Mouse (Mus musculus): Measurements from ENCODE around the gene Gh. TPM values are rescaled to one million over a fixed set of nuclear protein-coding genes. Genes with fewer than 3 reads are reported as not detected.
"Not testable (repeated sequence)": the region's sequence is repeated elsewhere in the genome, so short reads cannot be mapped to it uniquely, and the experiment has no call there.

Gene Gh
- not detected for total RNA-seq (2021)
- long read RNA-seq, experiment 1 = 0 reads
- long read RNA-seq, experiment 2 = 0 reads

DNA sequence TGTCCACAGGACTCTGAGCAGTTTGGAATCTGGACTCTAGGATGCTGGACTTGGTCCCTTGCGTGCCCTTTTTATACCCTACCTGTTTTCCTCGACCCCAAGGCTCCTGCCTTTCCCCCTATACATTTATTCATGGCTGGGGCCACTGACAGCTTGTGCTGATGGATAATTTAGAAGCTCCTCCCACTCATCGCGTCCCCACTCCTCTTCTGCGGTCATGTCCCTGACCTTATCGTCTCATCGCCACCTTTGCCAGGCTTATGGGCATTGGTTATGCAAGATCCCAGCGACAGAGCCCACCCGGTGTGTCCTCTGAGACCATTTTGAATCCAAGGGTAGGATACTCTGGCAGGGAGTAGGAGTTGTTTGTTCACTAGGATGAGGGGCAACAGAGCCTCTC is at the start of gene Gh:
Gh (minus strand) TSS at position 101 of the 400 bp plus-strand sequence.
- no peak for DNase-seq (ENCODE audit: low spot score in 2 of 2)

DNA sequence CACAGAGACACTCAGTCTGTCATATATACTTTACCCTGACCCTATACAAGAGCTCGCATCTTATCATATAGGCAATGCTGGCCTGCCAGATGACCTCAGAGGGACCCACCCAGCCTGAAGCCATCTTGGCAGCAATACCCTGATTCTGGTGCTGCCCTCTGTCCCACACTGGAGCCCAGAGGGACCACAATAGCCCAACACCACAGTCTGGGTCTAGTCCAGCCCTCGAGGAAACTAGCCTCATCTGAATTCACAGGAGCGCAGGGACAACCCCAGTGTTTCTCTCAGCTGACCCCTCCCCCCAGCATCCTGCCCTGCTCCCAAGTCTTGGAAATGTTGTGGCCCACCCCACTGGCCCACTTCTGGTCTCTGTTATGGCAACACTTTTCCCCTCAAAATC is 49.6 kb upstream of the Gh start:
- DNase-seq (ENCODE audit: low spot score in 2 of 2) = no peak

DNA sequence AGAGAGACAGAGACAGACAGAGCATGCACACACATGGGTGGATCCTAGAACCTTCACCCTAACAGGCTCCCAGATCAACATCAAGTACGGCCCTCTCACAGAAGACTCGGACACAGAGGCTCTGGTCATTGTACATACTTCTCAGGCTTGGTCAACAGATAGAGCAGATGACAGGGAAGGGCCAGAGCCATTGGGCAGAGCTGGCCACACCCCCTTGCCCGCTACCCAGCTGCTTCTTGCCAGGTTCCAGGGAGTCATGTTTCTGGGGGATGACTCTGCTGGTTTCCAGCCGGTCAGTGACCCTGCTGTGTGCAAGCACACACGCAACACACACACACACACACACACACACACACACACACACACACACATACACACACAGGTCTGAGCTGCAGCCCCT is 49.2 kb upstream of the Gh start:
- DNase-seq (ENCODE audit: low spot score in 2 of 2) = no peak

DNA sequence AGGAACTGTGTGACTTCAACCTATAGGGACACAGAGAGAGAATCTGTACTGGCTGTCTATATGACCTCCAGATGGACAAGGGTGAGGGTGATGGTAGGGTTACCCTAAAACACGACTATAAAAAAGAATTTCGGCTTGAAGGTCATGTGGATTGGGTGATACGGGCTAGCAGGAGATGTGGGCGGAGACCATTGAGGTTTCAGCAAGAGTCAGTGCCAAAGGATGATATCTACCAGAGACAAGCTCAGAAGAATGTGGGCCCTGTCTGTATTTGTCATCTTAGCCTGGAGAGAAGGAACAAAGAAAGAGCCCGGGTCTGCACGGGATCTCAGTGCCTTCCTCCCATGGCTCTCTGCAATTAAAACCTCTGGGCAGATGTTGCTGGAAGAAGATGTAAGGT is 48.1 kb upstream of the Gh start:
- no peak for DNase-seq (ENCODE audit: low spot score in 2 of 2)

DNA sequence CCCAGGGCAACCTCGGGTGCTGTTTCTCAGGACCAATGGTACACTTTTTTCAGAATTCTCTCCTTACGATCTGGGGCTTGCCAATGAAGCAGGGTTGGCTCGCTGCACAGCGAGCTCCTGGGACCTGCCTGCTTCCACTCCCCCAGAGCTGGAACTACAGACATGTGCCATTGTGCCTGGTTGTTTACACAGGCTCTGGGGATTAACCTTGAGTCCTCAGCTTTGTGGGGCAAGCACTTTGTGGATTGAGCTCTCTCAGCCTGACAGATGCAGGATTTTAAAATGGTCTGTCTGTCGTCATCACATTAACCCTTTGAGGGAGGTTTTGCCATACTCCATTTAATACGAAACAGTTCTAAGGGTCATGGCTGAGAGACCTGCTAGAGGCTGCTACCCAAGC is 43.2 kb upstream of the Gh start:
- no peak for DNase-seq (ENCODE audit: low spot score in 2 of 2)

DNA sequence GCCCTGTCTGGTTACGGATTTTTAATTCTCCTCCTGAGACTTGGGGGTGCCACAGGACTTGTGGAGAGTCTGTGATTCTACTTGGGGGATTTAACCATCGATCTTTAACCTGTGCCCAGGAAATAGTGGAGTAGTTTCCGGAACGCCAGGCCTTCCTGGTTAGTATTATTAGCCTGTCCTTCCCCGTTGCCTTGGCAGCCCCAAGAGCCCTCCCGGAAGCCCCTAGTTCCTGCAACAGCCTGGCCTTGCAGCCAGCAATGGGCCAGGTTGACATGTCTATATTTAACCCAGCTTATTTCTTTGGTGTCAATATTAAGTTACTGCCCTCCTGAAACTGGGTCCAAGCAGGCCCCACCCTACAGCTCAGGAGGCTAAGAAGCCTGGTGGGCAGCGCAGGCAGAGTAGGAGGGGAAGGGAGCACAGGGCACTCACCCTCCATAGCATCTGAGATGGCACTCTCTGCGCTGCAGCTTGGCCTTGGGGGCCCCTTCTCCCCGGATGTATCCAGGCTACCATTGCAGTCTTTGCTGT is 39.4 kb upstream of the Gh start:
- DNase-seq (ENCODE audit: low spot score in 2 of 2) = no peak

DNA sequence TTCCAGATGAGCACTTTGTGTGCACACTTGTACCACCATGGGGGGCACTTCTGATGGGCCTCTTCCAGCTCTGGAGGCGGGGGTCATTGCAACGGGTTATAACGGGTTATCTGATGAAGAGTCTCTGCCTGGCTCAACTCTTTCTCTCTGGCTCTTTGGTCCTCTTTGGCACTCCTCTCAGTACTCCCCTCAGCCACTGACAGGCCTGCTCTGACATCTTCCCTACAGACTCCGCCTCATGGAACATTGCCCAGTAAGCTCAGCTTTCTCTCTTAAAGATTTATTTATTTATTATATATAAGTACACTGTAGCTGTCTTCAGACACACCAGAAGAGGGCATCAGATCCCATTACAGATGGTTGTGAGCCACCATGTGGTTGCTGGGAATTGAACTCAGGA is 37.7 kb upstream of the Gh start:
- DNase-seq (ENCODE audit: low spot score in 2 of 2) = not testable (repeated sequence)

DNA sequence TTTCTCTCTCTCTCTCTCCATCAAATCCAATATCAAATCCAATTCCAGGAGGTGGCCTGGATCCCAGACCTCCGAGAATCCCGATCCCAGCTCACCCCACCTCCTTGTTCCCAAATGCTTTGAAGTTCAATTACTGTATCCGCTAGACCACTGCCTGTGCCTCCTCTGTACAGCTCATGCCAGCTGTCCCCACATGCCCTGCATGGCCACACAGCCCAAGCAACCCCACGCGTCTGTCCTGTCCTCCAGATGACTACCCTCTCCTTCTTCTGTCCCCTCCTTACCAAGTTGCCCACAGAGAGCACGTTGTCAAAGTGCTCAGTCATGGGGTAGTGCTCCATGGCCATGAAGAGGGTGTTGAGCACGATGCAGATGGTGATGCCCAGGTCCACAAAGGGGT is 37.2 kb upstream of the Gh start:
- DNase-seq (ENCODE audit: low spot score in 2 of 2) = no peak

DNA sequence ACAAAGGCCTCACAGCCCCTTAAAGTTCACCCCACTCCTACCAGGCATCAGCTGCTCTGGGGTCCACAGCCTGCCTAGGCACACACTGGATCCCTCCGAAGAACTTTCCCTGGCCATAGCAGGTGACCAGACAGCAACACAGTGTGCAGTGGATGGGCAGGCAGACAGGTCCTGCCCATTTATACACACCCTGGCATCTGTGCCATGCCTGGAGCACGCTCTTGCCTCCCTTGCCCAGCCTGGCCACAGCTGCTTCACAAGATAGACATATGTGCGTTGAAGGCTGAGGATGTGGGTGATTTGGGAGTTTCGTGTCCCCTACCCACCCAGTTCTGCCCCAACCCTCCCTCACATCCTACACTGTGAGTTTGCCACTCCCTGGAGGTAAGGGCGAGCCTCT is 36.4 kb upstream of the Gh start:
- no peak for DNase-seq (ENCODE audit: low spot score in 2 of 2)

DNA sequence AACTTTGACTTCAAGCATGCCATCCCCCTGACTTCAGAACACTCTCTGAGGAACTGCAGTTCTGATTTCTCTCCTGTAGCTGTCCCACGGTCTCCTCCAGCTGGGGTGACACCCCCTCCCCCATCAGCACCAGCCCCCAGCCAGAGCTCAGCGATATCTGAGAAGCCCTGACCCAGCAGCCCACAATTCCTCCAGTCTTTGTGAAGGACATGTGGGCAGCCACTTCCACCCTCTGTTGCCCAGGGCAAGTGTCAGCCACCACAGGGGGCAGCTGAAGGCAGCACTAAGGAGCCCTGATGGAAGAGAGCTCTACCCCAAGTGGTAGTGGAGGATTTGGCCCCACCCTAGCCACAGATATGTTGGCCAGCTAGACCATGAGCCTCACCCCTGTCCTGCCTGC is 32.4 kb upstream of the Gh start:
- no peak for DNase-seq (ENCODE audit: low spot score in 2 of 2)

DNA sequence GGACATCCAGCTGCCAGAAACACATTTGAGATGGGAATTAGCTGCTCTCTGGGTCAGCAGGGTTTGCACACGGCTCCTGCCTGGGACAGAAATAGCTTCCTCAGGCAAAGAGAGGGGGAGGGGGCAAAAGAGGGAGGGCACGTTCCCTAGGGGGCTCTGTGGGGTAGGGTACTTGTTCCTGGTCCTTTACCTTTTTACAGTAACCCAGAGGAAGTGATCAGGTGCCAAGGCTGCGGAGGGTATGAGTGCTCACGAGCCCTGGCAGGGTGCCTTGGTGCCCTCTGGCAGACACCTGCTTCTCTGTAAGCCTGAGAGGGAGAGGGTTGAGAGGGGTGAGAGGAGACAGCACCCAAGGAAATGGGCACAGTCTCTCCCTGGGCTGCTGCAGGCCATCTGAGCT is 30.8 kb upstream of the Gh start:
- DNase-seq (ENCODE audit: low spot score in 2 of 2) = no peak

DNA sequence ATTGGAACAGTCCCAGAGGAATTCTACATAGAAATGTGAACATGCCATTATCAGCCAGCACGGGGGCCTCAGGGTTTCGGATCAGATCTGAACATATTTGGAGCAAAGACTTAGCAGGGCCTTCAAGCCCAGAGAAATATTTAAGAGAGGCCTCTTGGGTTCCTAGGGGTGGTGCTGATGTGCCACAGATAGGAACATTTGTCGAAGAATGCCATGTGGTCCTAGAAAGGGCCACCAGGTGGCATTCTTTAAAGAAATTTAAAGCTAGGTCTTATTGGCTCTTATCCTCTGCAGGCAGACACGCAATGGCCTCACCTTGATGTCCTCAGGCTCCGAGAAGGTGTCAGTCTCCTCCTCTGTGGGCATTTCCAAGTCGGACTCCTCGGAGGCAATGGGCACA is 28.0 kb upstream of the Gh start:
- DNase-seq (ENCODE audit: low spot score in 2 of 2) = peak in 1 of 2 experiments; percentile 8

DNA sequence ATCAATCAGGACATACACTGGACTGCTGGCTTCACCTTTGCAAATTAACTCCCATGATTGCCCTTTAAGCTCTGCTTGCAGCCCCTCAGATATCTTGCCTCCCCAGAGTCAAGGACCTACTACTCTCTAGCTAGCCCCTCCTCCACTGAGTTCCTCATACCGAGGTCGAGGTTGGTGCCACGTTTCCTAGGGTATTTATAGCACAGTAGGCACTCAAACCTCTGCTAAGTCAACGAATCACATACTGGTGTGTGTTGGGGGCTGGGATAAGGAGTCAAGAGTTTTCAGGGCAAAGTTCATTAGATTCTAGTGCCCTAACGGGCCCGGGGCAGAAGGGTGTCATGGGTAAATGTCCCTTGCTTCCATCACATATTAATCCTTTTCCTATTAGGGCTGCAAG is 27.5 kb upstream of the Gh start:
- DNase-seq (ENCODE audit: low spot score in 2 of 2) = no peak

DNA sequence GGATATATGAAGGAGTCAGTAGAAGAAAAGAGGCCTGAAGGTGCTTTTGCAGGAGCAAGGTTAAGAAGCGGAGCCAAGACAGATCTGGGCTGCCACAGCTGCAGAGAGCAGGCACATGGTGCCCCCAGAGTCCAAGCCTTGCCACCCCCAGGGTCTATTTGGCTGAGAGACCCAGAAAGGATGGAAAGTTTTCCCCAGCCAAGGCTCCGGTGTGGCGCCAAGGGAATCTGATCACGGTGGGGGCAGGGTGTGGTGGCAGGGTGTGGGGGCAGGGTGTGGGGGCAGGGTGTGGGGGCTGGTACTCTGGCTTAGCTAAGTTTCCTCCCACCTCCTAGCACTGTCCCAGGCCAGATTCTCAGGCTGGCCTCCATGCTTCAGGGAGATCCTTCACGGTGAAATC is 26.9 kb upstream of the Gh start:
- no peak for DNase-seq (ENCODE audit: low spot score in 2 of 2)

DNA sequence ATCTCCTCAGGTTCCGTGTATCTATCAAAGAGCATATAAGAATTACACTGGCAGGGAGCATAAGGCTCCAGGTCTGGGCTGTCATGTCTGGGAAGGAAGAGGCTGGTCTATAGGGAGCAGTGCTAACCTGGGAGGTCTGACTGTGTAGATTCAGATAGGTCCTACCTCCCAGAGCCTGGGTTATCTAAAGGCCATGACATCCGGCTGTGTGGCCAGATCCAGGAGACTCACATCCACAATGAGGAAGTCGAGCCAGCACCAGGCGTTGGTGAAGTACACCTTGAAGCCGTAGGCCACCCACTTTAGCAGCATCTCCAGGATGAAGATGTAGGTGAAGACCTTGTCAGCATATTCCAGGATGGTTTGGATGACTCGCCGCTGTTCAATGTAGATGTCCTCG is 24.8 kb upstream of the Gh start:
- DNase-seq (ENCODE audit: low spot score in 2 of 2) = no peak

DNA sequence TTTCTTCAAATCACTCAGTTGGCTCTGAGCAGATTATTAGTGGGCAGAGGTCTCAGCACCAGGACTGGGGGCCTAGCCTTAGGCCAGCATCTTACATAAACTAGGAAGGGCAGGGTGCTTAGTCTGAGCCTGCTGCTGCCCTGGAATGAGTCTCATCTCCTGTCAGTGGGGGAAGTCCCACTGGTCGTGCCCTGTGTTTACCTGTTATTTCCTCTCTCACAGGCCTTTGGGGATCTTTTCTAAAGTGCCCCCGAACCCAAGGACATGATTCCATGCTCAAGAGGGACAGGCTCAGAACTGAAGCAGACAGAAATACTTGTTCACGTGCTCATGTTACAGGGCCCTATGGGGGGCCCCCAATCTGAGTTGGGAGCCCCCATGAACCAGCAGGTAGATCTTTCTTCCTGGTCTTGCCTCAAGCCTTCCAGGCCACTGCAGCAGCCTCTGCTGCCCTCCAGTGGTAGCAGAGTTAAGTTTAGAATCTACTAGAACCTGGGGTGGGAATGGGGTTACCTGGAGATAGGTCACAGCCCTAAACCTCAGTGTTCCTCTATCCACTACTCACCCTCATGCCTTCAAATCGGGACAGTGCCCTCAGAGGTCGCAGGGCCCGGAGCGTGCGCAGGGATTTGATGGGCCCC is 24.0 kb upstream of the Gh start:
- DNase-seq (ENCODE audit: low spot score in 2 of 2) = peak; percentile 46 to 51

DNA sequence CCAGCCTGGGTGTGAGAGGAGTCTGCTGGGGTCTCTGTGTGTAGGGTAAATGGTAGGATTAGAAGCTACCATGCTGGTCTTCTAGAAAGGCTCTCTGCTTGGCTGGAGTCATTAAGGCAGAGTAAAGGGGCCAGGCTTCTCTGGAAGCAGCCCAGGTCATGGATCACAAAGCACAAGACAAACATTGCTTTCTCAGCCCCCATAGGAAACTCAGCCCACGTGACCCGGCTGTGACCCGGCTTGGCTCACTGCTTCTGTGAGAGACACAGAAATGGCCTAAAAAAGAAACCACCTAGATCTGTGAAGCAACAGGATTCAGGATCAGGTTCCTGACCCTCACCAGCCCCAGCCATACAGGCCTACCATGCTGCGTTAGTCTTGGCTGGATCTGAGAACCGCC is 23.2 kb upstream of the Gh start:
- DNase-seq (ENCODE audit: low spot score in 2 of 2) = no peak

DNA sequence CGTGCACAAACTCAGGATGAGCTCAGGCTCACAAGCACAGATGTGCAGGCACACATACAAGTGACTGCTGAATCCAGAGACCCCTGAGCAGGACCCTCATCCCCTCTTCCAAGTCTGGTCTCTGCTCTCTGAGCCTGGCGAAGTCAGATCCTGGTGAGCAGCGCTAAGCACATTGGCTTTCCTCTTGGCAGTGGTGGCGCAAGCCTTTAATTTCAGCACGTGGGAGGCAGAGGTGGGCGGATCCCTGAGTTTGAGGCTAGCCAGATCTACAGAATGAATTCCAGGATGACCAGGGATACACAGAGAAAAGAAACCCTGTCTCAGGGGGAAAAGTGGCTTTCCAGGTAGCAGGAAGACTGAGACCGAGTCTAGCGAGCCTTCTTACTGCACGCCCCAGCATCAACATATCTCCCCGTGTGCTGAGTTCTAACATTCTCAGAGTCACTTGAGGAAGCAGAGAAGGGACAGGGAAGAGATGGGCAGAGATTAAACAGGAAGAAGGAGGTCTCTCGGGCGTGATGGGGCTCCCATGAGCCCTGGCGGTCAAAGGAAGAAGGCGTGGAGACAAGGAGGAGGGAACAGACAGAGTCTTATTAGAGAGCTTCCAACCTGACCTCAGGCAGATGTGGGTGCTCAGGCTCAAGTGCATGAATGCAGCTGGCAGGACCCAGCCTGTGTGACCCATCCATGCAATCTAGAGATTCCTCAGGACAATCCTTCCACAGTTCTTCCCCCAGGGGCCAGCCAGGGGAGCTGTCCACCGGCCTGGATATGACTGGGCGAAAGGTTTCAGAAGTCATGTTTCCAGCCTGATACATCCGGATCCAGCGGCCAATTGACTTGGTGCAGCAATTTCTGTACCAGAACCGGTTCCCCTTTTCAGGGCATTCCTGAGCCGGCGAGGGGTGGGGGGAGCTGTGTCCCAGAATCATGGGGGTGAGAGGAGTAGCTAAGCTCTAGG is 17.0 kb upstream of the Gh start:
- DNase-seq (ENCODE audit: low spot score in 2 of 2) = no peak

DNA sequence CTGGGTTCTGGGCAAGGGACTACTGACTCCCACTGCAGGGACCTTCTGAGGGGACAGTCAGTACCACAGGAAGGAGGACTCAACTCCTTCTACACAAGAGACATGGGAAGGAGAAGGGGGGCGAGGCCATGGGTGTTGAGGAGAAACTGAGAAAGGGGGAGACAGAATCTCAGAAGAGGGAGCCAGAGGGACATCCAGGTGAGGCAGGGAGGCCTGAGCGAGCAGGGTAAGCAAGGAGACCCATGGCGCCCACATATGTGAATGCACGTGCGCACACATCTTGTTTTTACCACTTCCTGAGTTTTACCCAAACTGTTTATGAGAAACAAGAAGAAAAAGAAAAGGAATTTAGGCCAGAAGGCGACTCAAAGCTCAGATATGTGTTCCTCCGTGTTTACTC is 16.1 kb upstream of the Gh start:
- DNase-seq (ENCODE audit: low spot score in 2 of 2) = no peak

DNA sequence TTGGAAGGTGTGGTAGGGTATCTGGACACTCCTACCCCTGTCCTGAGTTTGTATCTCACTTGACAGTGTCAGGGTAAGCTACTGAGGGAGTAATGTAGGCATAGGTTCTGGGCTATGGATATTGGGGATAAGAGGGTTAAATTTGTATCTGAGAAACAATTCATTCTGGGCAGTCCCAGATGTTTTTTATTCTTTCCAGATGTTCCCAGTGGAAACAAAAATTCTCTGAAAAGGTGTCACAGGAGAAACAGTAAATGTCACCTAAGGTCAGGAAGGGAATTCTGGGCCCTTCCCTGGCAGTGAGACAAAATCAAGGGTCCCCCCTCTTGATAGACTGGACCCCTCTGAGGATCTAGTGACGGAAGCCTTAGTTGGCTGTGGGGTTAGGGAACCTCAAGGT is 14.8 kb upstream of the Gh start:
- no peak for DNase-seq (ENCODE audit: low spot score in 2 of 2)

DNA sequence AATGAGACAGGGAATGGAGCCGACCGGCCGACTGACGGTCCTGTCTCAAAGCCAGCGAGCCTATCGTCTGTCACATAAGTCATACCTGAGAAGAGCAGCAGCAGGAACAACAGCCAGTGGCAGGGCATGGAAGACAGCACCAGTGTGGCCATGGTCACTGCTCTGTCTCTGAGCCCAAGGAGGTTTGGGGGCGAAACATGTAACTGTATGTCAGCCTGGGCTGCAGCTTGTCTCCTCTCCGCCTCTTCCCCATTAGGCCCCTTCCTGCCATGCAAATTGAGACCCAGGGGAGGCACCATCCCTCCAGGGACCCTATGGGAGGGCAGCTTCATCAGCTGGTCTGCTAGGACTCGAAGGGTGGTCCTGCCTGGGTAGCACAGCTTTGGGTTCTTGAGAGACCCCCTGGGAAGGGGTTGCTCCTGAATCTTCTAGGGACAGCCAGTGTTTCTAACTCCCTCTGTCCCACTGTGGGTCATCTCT is 12.7 kb upstream of the Gh start, which contains the start of gene Cd79b:
Cd79b (minus strand) TSS at position 430 of the 480 bp plus-strand sequence.
- DNase-seq (ENCODE audit: low spot score in 2 of 2) = no peak

DNA sequence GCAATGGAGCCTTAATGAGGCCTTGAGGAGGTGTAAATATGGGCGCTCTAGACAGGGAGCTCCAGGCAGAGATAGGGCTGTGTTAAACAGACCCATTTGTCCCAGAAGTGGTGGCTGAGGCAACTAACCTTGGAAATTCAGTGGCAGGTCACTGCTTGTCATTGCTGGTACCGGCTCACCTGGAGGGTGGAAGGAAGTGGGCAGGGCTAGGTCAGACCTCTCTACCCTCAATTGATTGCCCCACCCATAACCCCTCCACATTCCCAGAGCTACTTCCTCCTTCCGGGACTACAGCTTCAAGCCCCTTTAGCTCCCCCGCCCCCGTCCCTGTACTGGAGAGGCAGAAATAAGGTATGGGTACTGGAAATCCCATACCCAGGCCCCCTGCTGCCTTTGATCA is 11.9 kb upstream of the Gh start:
- DNase-seq (ENCODE audit: low spot score in 2 of 2) = no peak
